Mouse (Mus musculus) G1E (cell line): ENCODE measurements around the gene C2cd4c.

Experiments used
- CTCF ChIP-seq: IDR thresholded peaks from 2 replicates; pipeline ENCODE4 v1.5.1; 2012; ENCODE audit warnings: low read depth, low read length, inconsistent platforms, mixed read lengths
- GATA1 ChIP-seq: IDR thresholded peaks from 2 replicates; pipeline ENCODE4 v1.6.1; 2012; ENCODE audit warnings: borderline replicate concordance, low read length, inconsistent platforms, mixed read lengths
- GATA2 ChIP-seq: IDR thresholded peaks from 2 replicates; pipeline ENCODE4 v1.6.1; 2012; ENCODE audit warnings: low read depth, low read length, inconsistent platforms, borderline replicate concordance
- TAL1 ChIP-seq: conservative IDR thresholded peaks from 2 replicates; pipeline ENCODE4 v1.6.1; 2012; ENCODE audit warnings: low read depth, low read length, inconsistent platforms, mixed read lengths

DNA sequence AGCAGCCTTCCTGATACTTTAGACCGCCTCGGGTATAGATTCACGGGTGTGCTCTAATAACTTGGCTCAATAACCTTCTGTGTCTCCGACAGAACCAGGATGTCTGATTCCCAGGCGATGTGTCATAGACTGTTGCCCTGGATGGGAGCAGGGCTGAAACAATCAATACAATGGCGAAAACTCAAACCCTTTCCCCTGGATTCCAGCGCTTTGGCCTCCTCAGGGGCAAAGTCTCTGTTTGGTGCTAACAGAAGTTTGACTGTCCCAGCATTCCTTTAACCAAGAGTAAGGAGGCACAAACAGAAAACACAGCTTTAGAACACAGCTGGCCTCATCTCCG is 18.3 kb downstream of the C2cd4c start:
- no peak for TF ChIP-seq CTCF
- no peak for TF ChIP-seq GATA1
- TF ChIP-seq TAL1: no peak
- no peak for TF ChIP-seq GATA2
